Mouse (Mus musculus) cerebellum, adult (tissue): ENCODE results near the gene Fubp1.
"Not testable (repeated sequence)": the region's sequence is repeated elsewhere in the genome, so short reads cannot be mapped to it uniquely, and the experiment has no call there.

Experiments
- ATAC-seq: cut with Nextera tagmentation; 2 replicates; pipeline ENCODE4 v1.9.2; 2017; ENCODE audit warnings: mild to moderate bottlenecking, moderate library complexity, mixed read lengths; ENCODE audit not compliant: insufficient number of reproducible peaks, low FRiP score, low TSS enrichment

The Fubp1 gene

DNA sequence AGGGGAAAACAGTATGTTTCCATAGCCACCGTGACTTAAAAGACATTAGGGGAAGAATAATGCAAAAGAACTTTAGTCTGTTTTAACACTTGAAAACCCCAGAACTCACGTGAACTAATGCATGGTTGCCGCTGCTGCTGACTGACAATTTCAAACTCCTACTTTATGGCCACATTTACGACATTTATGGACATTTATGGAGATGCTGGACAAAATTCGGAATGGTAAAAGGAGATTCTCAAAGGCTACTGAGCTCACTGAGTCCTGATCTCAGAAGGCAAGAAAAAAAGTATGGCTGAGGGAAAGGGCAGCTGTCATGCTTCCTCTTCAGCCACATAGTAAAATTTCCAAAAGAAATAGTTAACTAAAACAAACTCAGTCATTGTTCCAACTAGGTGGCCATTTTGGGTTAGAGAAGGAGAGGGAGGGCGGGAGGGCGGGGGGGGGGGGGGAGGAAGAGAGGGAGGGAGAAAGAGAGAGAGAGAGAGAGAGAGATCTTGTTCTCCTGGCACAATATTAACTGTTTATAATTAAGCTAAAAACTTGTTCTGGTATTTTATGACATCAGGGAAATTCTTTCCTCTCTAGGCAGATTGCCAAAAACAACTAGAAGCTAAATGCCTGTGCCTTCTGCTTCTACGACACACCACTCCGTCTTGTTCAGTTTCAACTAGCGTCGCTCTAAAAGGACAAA lies 17.8 kb upstream of the Fubp1 start:
- no peak for ATAC-seq

DNA sequence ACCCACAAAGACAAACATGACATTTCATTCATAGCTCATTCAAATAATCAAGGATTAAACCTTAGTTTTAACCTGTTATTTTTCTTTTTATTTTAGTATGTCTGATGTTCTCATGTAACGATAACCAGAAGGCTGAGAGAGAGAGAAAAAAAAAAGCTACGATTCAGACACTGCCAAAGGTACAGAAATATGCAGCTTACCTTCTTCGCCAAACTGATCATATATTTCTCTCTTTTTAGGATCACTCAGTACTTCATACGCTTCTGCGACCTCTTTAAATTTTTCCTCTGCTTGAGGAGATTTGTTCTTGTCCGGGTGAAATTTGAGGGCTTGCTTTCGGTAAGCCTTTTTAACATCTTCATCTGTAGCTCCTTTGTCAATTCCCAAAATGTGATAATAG lies 17.0 kb upstream of the Fubp1 start:
- no peak for ATAC-seq

GRCm38 (mm10) chr3:152193635-152194097 lies 16.6 kb upstream of the Fubp1 start:
- peak; percentile 98 for ATAC-seq

GRCm38 (mm10) chr3:152197246-152197645 lies 13.0 kb upstream of the Fubp1 start:
- not testable (repeated sequence) for ATAC-seq

GRCm38 (mm10) chr3:152199125-152199524 lies 11.1 kb upstream of the Fubp1 start:
- no peak for ATAC-seq

DNA sequence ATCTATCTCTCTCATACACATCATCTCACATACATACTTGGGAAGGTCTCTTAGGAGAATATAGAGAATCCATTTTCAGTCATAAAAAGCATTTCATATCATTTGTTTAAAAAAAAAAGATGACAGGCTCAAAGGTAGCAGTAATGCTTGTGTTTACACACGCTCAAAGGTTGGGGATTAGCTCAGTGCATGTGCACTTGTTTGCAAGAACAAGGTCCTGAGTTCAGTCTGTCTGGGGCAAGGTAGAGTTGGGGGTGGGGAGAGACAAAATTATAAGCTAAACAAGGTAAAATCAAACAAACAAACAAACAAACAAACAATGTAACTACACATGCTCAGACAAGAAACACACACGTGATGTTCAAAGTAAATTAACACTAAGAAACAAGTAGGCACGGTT lies 9.0 kb upstream of the Fubp1 start:
- ATAC-seq: no peak

DNA sequence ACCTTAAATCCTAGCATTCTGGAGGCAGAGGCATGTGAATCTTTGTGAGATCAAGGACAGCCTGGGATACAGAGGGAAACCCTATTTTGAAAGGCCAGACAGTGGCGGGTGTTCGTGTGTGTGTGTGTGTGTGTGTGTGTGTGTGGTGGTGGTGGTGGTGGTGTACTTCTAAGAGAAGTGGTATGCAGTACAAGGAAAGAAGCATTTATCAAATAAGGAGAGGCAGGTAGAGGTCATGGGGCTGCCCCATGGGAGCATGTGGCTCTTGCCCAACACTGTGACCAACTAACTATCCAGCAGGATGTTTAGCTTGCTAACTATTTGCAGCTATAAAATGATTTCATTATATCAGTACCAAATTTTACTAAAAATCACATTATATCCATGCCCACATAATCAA lies 8.6 kb upstream of the Fubp1 start:
- ATAC-seq: no peak

DNA sequence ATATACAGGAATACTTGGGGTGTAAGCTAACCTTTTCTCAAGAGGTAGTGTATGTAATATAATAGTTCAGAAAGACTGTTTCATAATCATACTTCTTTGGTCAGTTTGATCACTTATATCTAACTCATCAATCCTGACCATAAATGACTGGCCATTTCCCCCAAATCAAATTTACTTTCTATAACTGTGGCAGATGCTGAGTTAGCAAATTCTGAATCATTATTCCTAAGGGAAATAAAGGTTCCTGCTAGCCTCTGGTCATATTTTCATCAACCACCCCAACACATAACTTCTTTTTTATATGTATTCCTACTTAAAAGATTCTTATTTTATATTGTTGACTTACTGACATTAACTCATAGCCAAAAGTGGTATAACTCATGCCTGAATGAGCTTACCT lies 7.3 kb upstream of the Fubp1 start:
- ATAC-seq: no peak

GRCm38 (mm10) chr3:152203411-152203810 lies 6.8 kb upstream of the Fubp1 start:
- ATAC-seq: no peak

DNA sequence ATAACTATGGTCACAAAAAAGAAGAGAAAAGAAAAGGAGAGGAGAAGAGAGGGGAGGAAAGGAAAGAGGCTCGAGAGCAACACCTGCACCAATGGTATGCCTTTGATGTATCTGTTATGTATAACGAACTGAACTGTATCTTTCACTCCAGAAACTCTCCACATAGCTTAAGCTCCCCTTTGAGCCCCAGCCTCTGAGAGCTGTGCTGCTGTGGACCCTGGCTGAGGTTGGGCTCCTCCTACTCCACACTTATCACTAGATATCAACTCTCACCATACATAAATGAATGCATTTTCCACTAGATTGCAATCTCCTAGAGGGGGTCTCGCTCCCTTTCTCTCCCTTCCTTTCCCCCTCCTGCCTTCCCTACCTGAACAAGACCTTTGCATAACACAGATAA lies 6.2 kb upstream of the Fubp1 start:
- no peak for ATAC-seq

DNA sequence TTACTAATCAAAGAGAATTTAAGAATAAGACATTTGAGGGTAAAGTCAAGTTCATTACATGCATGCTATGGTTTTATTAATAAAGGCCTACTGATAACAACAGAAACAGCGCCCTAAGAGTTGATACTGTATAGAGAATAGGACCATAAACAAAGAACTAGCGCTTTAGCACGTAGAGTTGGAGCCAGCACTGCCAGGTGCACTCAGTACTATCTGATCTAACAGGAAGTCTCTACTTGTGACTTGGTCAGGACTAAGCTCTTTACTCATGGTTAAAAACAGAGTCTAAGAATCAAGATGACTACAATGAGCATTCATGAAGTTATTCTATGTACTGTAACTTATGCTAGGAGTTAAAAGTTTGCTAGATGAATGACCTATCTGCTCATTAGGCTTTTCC lies 5.6 kb upstream of the Fubp1 start:
- ATAC-seq: no peak

DNA sequence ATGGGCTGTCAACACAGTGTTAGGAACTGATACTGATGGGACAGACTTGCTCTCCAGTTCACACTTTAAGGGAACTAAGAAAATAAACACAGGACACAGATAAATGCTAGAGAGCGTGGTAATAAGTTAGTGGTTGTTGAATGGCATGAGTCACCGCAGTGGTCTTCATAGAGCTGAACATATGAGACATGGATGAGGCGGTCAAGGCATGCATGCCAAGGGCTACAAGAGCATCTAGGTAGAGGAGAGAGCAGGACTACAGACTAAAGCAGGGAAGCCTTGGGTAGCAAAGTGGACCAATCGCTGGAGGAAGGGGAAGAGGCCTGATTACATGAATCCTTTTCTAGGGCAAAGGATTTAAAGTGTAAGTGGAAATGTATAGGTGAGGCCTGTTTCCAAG lies 3.1 kb upstream of the Fubp1 start:
- no peak for ATAC-seq

DNA sequence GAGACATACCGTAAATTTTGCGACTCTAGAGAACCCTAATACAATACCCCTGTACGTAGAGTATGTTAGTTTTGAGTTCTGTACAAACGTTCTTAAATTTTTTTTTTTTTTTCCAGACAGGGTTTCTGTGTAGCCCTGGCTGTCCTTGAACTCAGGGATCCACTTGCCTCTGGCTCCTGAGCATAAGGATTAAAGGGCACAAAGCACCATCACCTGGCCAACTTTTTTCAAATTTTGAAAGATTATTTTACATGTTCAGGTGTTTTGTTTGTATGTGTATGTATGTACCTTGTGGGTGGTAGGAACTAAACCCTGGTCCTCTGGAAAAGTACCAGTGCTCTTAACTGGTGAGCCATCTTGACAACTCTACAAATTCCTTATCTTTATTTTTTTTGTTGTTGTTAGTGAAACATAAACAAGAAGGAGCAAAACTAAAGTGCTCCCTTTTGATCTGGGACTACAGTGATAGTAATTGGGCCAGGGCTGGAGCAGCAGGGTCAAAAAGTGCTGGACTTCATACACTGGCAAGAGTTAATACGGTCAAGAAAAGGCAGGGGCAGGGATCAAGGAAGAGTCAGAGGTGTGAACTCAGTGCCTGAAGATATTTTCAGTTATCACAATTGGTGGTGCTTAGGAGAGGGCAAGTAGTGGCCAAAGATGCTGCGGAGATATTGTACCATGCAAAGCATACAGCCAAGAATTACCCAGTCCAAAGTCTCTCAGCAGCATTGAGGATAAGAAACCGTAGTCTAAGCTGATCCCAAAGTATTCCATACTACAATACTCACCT lies 1.9 kb upstream of the Fubp1 start:
- no peak for ATAC-seq

DNA sequence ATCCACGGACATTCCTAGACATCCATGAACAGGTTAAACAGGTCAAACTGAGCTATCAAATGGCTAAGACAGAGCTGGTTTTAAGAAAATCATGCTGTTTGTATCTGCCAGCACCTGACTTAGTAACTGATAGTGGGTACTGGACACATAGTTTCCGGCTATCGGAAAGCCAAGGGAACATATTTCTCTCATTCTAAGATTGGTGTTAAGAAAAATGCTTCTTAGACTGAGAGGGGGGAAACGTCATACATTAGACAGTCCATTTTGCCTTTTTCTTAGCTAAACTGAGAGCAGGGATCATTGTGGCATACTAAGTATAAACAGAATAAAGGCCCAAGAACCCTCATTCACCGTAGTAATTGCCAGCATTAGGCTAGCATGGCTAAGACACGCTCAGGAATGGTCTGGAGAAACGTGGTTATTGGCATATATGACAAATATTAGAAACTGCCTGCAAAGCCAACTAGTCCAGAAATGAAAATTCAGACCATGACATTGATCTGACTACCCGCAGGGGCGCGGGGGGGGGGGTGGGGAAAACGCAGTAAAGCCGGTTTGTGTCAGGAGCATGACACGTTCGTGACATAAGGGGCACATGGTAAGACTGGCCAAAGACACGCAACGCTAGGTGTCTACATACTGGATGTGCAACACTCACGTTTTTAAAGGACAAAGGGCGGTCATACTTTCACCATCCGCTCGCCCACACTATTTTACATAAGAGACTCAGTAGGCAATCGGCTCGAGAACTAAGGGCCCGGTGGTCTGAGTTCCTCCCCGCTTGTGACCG lies 850 bp upstream of the Fubp1 start:
- no peak; the same call in 1 of the 2 replicates for ATAC-seq

- peak; percentile 50 for ATAC-seq
Measured at GRCm38 (mm10) chr3:152210728-152211391, 638 bp downstream of the Fubp1 start.

- ATAC-seq: no peak
Measured at GRCm38 (mm10) chr3:152211731-152212279, 1.6 kb downstream of the Fubp1 start.

GRCm38 (mm10) chr3:152213416-152213815 lies 3.2 kb downstream of the Fubp1 start:
- ATAC-seq: no peak

- no peak for ATAC-seq
Measured at GRCm38 (mm10) chr3:152224918-152225317, 14.7 kb downstream of the Fubp1 start.

GRCm38 (mm10) chr3:152225906-152226305 lies 15.7 kb downstream of the Fubp1 start:
- no peak for ATAC-seq

DNA sequence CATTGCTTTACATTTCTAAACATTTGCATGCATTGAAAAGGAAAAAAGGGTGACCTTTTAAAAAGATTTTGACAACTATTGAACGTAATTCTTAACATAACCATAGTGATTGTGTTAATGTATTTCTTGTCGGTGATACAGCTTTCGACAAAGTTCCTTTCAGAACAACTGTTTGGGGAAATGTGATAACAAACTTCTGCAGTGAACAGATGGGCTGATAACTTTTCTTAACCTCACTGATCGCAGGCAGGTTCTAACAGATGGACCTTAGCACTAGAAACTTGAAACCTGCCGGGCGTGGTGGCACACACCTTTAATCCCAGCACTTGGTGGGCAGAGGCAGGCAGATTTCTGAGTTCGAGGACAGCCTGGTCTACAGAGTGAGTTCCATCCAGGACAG lies 18.6 kb downstream of the Fubp1 start:
- no peak for ATAC-seq
